ENCODE assay signal across 1 mouse cellular context in genomic region chr10:128563544-128563943, GRCm38 (mm10).
TF ChIP-seq lines count a peak whose summit lies in the region.

No protein-coding gene starts in this region.

TF ChIP-seq in MEL, 35 proteins besides CTCF, POLR2A, EP300 and RAD21:
- TF ChIP-seq HCFC1 (IDR thresholded peaks at IDR 0.05; ENCODE audit: low read depth, low read length) (no peak), ZMIZ1 (IDR thresholded peaks at IDR 0.05; ENCODE audit: low read depth, low read length) (no peak), MAX (IDR thresholded peaks at IDR 0.05; ENCODE audit: low read length) (0 out of 2 replicates have a peak, but pooled peaks have one; percentile 7), USF1 (IDR thresholded peaks at IDR 0.05; ENCODE audit: low read depth, low read length) (peak; percentile 49)
TF ChIP-seq in MEL: peak in this region for 2.
